8 mouse cellular contexts compared by ENCODE assay signal in genomic region chr2:173083712-173084475, GRCm38 (mm10). TPM values are rescaled to one million over a fixed set of nuclear protein-coding genes. Genes with fewer than 3 reads are reported as not detected.
DNase-seq lines count a peak whose midpoint lies in the region; ATAC-seq and TF ChIP-seq lines count a peak whose summit lies in the region.

No protein-coding gene starts in this region.

- no peaks in the 10 kb centered on the region for H3K27me3 ChIP-seq in forebrain, embryonic 11.5 days (ENCODE audit: control insufficient read depth, insufficient read depth, low read length)
- no peaks in the 10 kb centered on the region for H3K27me3 ChIP-seq in forebrain, embryonic 16.5 days (replicated peaks; ENCODE audit: control insufficient read depth, insufficient read depth, low read length)
- H3K27me3 ChIP-seq in heart, embryonic 15.5 days = no peaks in the 10 kb centered on the region
- no peaks in the 10 kb centered on the region for H3K27me3 ChIP-seq in stomach, postnatal 0 days (ENCODE audit: control insufficient read depth, insufficient read depth, low read length)
- H3K27me3 ChIP-seq in midbrain, embryonic 15.5 days (replicated peaks) = no peaks in the 10 kb centered on the region; the same call in 1 of the 2 replicates

- H3K9ac ChIP-seq in forebrain, embryonic 11.5 days (ENCODE audit: low read length) = no peak overlapping the region
- H3K9ac ChIP-seq in forebrain, embryonic 16.5 days (replicated peaks; ENCODE audit: low read depth, low read length) = no peak overlapping the region
- no peak overlapping the region for H3K9ac ChIP-seq in heart, embryonic 15.5 days
- H3K9ac ChIP-seq in stomach, postnatal 0 days (ENCODE audit: low read length) = no peak overlapping the region
- H3K9ac ChIP-seq in midbrain, embryonic 15.5 days = no peak overlapping the region

- peak; percentile 64 for DNase-seq in forebrain, embryonic 11.5 days (ENCODE audit: low spot score)
- peak; percentile 93 for DNase-seq in T-cell, adult 2 months (ENCODE audit: low spot score)
- DNase-seq in lung, postnatal 10 days = peak; percentile 73
- DNase-seq in stomach, postnatal 0 days (ENCODE audit: low spot score) = peak; percentile 64
- DNase-seq in gastrocnemius, postnatal 36 days = no peak

- TF ChIP-seq EP300 in stomach, postnatal 0 days (optimal IDR thresholded peaks at IDR 0.05) = no peak

- H3K27ac ChIP-seq in forebrain, embryonic 11.5 days (ENCODE audit: low read depth, low read length) = no peak overlapping the region
- no peak overlapping the region for H3K27ac ChIP-seq in forebrain, embryonic 16.5 days (ENCODE audit: low read length)
- H3K27ac ChIP-seq in heart, embryonic 15.5 days = peak overlapping the region; percentile 68
- no peak overlapping the region for H3K27ac ChIP-seq in stomach, postnatal 0 days (replicated peaks)
- H3K27ac ChIP-seq in midbrain, embryonic 15.5 days = no peak overlapping the region

- peak; percentile 50 for ATAC-seq in forebrain, embryonic 11.5 days (replicated peaks; ENCODE audit: low FRiP score)
- no peak for ATAC-seq in forebrain, embryonic 16.5 days
- peak; percentile 33; the same call in 1 of the 2 replicates for ATAC-seq in heart, embryonic 15.5 days (replicated peaks; ENCODE audit: insufficient number of reproducible peaks, insufficient read depth, low FRiP score, low read depth)
- peak; percentile 67 for ATAC-seq in stomach, postnatal 0 days (ENCODE audit: low FRiP score, low TSS enrichment)
- ATAC-seq in midbrain, embryonic 15.5 days (replicated peaks) = no peak

- WGBS in forebrain, embryonic 11.5 days = 20% methylated on average over 13 of the region's 13 CpGs
- 13% methylated on average over 13 of the region's 13 CpGs for WGBS in forebrain, embryonic 16.5 days
- WGBS in heart, embryonic 15.5 days = 15% methylated on average over 13 of the region's 13 CpGs
- 10% methylated on average over 13 of the region's 13 CpGs for WGBS in stomach, postnatal 0 days
- whole genome bisulfite sequencing in midbrain, embryonic 15.5 days = 22% methylated on average over 13 of the region's 13 CpGs

- no peaks in the 10 kb centered on the region for H3K36me3 ChIP-seq in forebrain, embryonic 11.5 days (ENCODE audit: control insufficient read depth, insufficient read depth, low read length)
- H3K36me3 ChIP-seq in forebrain, embryonic 16.5 days (ENCODE audit: control insufficient read depth, insufficient read depth) = no peaks in the 10 kb centered on the region
- no peaks in the 10 kb centered on the region for H3K36me3 ChIP-seq in heart, embryonic 15.5 days
- no peaks in the 10 kb centered on the region for H3K36me3 ChIP-seq in stomach, postnatal 0 days (ENCODE audit: control insufficient read depth, insufficient read depth, low read length)
- no peaks in the 10 kb centered on the region for H3K36me3 ChIP-seq in midbrain, embryonic 15.5 days (replicated peaks)

- H3K4me1 ChIP-seq in forebrain, embryonic 11.5 days (replicated peaks; ENCODE audit: control insufficient read depth, insufficient read depth, low read length) = 0 out of 2 replicates have a peak, but pooled peaks cover 2% of the 10 kb centered on the region
- no peaks in the 10 kb centered on the region for H3K4me1 ChIP-seq in forebrain, embryonic 16.5 days (replicated peaks; ENCODE audit: control insufficient read depth, insufficient read depth, low read length)
- H3K4me1 ChIP-seq in heart, embryonic 15.5 days (replicated peaks) = peaks cover 41% of the 10 kb centered on the region
- no peaks in the 10 kb centered on the region for H3K4me1 ChIP-seq in stomach, postnatal 0 days (replicated peaks; ENCODE audit: control insufficient read depth, insufficient read depth)
- no peaks in the 10 kb centered on the region for H3K4me1 ChIP-seq in midbrain, embryonic 15.5 days

- no peaks in the 10 kb centered on the region for H3K9me3 ChIP-seq in forebrain, embryonic 11.5 days (ENCODE audit: control insufficient read depth, low read length)
- H3K9me3 ChIP-seq in forebrain, embryonic 16.5 days (ENCODE audit: control insufficient read depth, low read length) = no peaks in the 10 kb centered on the region
- H3K9me3 ChIP-seq in heart, embryonic 15.5 days (replicated peaks) = no peaks in the 10 kb centered on the region
- H3K9me3 ChIP-seq in stomach, postnatal 0 days (ENCODE audit: control insufficient read depth, low read length) = no peaks in the 10 kb centered on the region
- no peaks in the 10 kb centered on the region for H3K9me3 ChIP-seq in midbrain, embryonic 15.5 days

- 0 out of 2 replicates have a peak overlapping the region, but pooled peaks have one; percentile 5 for H3K4me2 ChIP-seq in forebrain, embryonic 11.5 days (ENCODE audit: low read depth, low read length, severe bottlenecking)
- H3K4me2 ChIP-seq in forebrain, embryonic 16.5 days (ENCODE audit: low read length) = no peak overlapping the region
- H3K4me2 ChIP-seq in heart, embryonic 15.5 days = peak overlapping the region; percentile 37
- H3K4me2 ChIP-seq in stomach, postnatal 0 days (replicated peaks; ENCODE audit: low read depth) = peak overlapping the region; percentile 34
- no peak overlapping the region for H3K4me2 ChIP-seq in midbrain, embryonic 15.5 days

- no peak overlapping the region for H3K4me3 ChIP-seq in forebrain, embryonic 11.5 days (ENCODE audit: low read depth, low read length)
- no peak overlapping the region for H3K4me3 ChIP-seq in forebrain, embryonic 16.5 days (replicated peaks; ENCODE audit: low read length)
- no peak overlapping the region for H3K4me3 ChIP-seq in heart, embryonic 15.5 days
- no peak overlapping the region for H3K4me3 ChIP-seq in stomach, postnatal 0 days (ENCODE audit: low read depth, low read length)
- no peak overlapping the region for H3K4me3 ChIP-seq in midbrain, embryonic 15.5 days

- TF ChIP-seq CTCF in stomach, postnatal 0 days (IDR thresholded peaks at IDR 0.05; ENCODE audit: low read depth) = peak; percentile 36

- intact Hi-C loops in gastrocnemius, postnatal 36 days (cut with DNase I) = loop anchor here (5.0 kb wide), 1 partner anchor 42 kb away; no protein-coding TSS in a partner anchor

RNA-seq across cellular contexts. Expression of gene Ctcfl, which starts 35.4 kb away (rescaled TPM):
- 0.08 TPM in 1 of 2 replicates, not detected in the other for polyA plus RNA-seq in forebrain, embryonic 11.5 days (2014; fragmentation: Nextera tagmentation; extraction: Ambion mirVana)
- not detected in 2 replicates for polyA plus RNA-seq in forebrain, embryonic 16.5 days (2015; fragmentation: Nextera tagmentation; extraction: Ambion mirVana)
- 0.66 and 0.94 TPM in 2 replicates for polyA plus RNA-seq in heart, embryonic 15.5 days (2015; fragmentation: Nextera tagmentation; extraction: Ambion mirVana)
- 0.07 TPM in 1 of 2 replicates, not detected in the other for polyA plus RNA-seq in stomach, postnatal 0 days (2015; fragmentation: Nextera tagmentation; extraction: Ambion mirVana)
- total RNA-seq in gastrocnemius, postnatal 36 days (2021) = under 1 TPM in 1 of 2 experiments, not detected in 1; 0.15 TPM
- 0.05 and 0.14 TPM in 2 replicates for polyA plus RNA-seq in midbrain, embryonic 15.5 days (2015; fragmentation: Nextera tagmentation; extraction: Ambion mirVana)

Comparison
In these comparisons a context has a peak if more than half of its experiments do, and no peak if none do; other contexts are left out.
1. ATAC-seq: peak in forebrain, embryonic 11.5 days (single experiment), heart, embryonic 15.5 days (single experiment) and stomach, postnatal 0 days (single experiment); none in forebrain, embryonic 16.5 days (single experiment) and midbrain, embryonic 15.5 days (single experiment).
2. H3K4me2 ChIP-seq: peak in forebrain, embryonic 11.5 days (single experiment), heart, embryonic 15.5 days (single experiment) and stomach, postnatal 0 days (single experiment); none in forebrain, embryonic 16.5 days (single experiment) and midbrain, embryonic 15.5 days (single experiment).
3. DNase-seq: peak in forebrain, embryonic 11.5 days (single experiment), T-cell, adult 2 months (single experiment), lung, postnatal 10 days (single experiment) and stomach, postnatal 0 days (single experiment); none in gastrocnemius, postnatal 36 days (0 of 2).